Mouse (Mus musculus) hindbrain, embryonic 16.5 days (tissue): ENCODE measurements around the gene Tbc1d1. TPM values are rescaled to one million over a fixed set of nuclear protein-coding genes. Genes with fewer than 3 reads are reported as not detected.
"Not testable (repeated sequence)": the region's sequence is repeated elsewhere in the genome, so short reads cannot be mapped to it uniquely, and the experiment has no call there.

Source experiments
- ATAC-seq: fragments of 200-750 bp; cut with Nextera tagmentation; 2 replicates; pipeline ENCODE4 v1.8.0; 2017; ENCODE audit warnings: moderate TSS enrichment, moderate library complexity
- H3K27ac ChIP-seq: fragments of 300-500 bp; sonication (generic); 2 replicates; pipeline ENCODE4 v1.5.1; 2014; ENCODE audit warnings: low read depth, mild to moderate bottlenecking, control low read depth, low read length, moderate library complexity
- H3K27me3 ChIP-seq: fragments of 300-500 bp; sonication (generic); replicated peaks from 2 replicates; pipeline ENCODE4 v1.6.1; 2014; ENCODE audit warnings: low read length; ENCODE audit not compliant: control insufficient read depth, insufficient read depth
- H3K36me3 ChIP-seq: fragments of 300-500 bp; sonication (generic); 2 replicates; pipeline ENCODE4 v1.6.1; 2014; ENCODE audit warnings: mild to moderate bottlenecking, low read length, moderate library complexity, mixed read lengths; ENCODE audit not compliant: control insufficient read depth, insufficient read depth
- H3K4me1 ChIP-seq: fragments of 300-500 bp; sonication (generic); 2 replicates; pipeline ENCODE4 v1.6.1; 2014; ENCODE audit warnings: low read depth, low read length; ENCODE audit not compliant: control insufficient read depth, insufficient read depth
- H3K4me2 ChIP-seq: fragments of 300-500 bp; sonication (generic); 2 replicates; pipeline ENCODE4 v1.6.1; 2014; ENCODE audit warnings: mild to moderate bottlenecking, low read length, control low read depth, moderate library complexity
- H3K4me3 ChIP-seq: fragments of 300-500 bp; sonication (generic); 2 replicates; pipeline ENCODE4 v1.5.1; 2014; ENCODE audit warnings: mild to moderate bottlenecking, low read length, control low read depth, moderate library complexity
- H3K9ac ChIP-seq: fragments of 300-500 bp; sonication (generic); 2 replicates; pipeline ENCODE4 v1.6.1; 2014; ENCODE audit warnings: low read depth, mild to moderate bottlenecking, control low read depth, low read length, moderate library complexity
- H3K9me3 ChIP-seq: fragments of 300-500 bp; sonication (generic); 2 replicates; pipeline ENCODE4 v1.6.1; 2014; ENCODE audit warnings: mild to moderate bottlenecking, low read length, moderate library complexity; ENCODE audit not compliant: control insufficient read depth
- WGBS: fragments of 180-500 bp; shearing (Covaris S2); extraction: QIAGEN DNeasy Blood & Tissue Kit; methylation state at CpG from one replicate; pipeline ENCODE4 v1.1.7; 2014; 5-methylcytosine and 5-hydroxymethylcytosine counted together
- polyA plus RNA-seq: library from polyadenylated mRNA; unstranded; fragments of >200 nt; fragmentation: Nextera tagmentation; extraction: Ambion mirVana; gene quantifications from 2 replicates; pipeline ENCODE4 v1.2.1, GENCODE M21; 2015

Tbc1d1 gene
- polyA plus RNA-seq, 1 experiment from 2014 or later: 10.9 TPM

DNA sequence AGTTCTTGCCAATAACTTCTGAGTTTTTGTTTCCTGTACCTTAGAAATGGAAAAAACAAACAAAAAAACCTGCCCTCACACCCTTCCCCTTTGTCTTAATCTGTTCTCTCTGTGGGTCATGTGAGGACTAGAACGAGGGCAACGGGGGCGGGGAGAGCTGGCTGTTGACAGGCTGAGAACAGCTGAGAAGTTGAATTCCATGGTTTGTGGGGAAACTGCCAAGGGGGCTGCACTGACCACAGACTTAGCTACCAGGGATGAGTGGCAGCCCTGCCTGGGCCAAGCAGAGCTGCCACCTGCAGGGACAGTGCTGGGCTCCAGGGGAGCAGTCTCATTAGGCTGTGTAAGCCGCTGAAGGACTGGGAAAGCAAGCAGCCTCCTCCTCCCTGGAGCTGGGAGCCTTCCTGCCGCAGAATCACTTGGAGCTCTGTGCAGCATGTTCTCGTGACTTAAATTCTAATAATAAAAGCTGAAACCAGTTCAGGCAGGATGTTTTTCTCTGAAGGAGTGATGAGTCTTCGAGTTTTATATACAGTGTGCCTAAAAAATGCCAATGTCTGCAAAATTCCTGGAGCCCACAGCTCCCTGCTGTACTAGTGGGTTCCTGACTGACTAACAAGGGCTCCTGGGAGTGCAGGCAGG, 180.8 kb downstream of the Tbc1d1 start:
- H3K27me3 ChIP-seq: no peaks in the 10 kb centered on the region
- ATAC-seq: peak; percentile 90
- H3K4me3 ChIP-seq: no peak overlapping the region
- H3K27ac ChIP-seq: peak overlapping the region; percentile 57
- WGBS: 21% methylated on average over 7 of the region's 7 CpGs
- H3K9ac ChIP-seq: no peak overlapping the region
- H3K4me2 ChIP-seq: no peak overlapping the region
- H3K9me3 ChIP-seq: no peaks in the 10 kb centered on the region
- H3K36me3 ChIP-seq: no peaks in the 10 kb centered on the region
- H3K4me1 ChIP-seq: peaks cover 6% of the 10 kb centered on the region

DNA sequence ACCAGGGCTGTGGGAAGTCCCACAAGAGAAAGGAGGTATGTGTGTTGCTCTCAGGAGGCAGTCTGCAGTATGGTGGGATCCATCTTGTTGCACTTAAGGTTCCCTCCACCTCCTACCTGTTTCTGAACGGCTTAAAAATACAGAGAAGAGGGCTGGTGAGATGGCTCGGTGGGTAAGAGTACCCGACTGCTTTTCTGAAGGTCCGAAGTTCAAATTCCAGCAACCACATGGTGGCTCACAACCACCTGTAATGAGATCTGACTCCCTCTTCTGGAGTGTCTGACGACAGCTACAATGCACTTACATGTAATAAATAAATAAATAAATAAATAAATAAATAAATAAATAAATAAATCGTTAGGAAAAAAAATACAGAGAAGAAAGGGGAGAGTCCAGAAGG, 182.7 kb downstream of the Tbc1d1 start:
- not testable (repeated sequence) for H3K4me2 ChIP-seq, H3K9ac ChIP-seq, ATAC-seq, H3K4me3 ChIP-seq, H3K27ac ChIP-seq, H3K4me1 ChIP-seq, H3K36me3 ChIP-seq, H3K27me3 ChIP-seq, H3K9me3 ChIP-seq
- WGBS: 82% methylated on average over 6 of the region's 6 CpGs

DNA sequence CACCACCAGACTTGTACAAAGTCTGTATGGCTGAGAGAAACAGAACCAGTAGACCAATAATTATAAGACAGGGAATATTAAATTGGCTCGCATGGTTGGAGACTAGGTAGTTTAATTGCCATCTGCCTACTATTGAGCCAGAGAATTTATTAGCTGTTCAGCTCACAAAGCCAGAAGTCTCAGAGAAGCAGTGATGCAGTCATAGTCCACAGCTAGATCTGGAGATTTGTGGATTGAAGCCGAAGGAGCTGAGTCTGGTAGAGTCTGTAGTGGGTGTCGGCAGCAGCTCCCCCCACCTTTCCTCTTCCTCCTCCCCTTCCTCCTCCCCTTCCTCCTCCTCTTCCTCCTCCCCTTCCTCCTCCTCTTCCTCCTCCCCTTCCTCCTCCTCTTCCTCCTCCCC, 184.3 kb downstream of the Tbc1d1 start:
- H3K27me3 ChIP-seq: no peaks in the 10 kb centered on the region
- no peaks in the 10 kb centered on the region for H3K9me3 ChIP-seq
- H3K4me1 ChIP-seq: peaks cover 18% of the 10 kb centered on the region
- WGBS: 88% methylated on average over 3 of the region's 3 CpGs
- H3K36me3 ChIP-seq: no peaks in the 10 kb centered on the region
- ATAC-seq: no peak
- no peak overlapping the region for H3K27ac ChIP-seq
- H3K4me3 ChIP-seq: no peak overlapping the region
- no peak overlapping the region for H3K4me2 ChIP-seq
- H3K9ac ChIP-seq: no peak overlapping the region

DNA sequence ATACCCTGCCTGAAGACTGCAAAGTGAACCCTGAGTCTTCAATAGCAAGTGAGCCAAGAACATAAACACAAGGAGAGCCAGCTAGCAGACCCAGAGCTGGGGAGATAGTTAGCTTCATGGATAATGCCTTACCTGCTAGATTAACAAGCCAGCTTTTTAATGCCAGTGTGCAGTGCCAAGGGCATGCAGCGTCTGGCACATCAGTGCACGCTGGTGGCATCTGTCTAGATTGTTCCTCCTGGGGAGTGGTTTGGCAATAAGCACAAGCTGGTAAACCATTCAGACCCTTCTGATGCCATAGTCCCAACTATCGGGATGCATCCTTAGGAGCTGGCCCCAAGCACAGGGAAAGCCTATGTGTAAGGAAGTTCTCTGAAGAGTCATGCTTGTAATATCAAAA, 185.6 kb downstream of the Tbc1d1 start:
- Histone ChIP-seq H3K4me1 (peaks cover 21% of the 10 kb centered on the region), H3K27me3 (no peaks in the 10 kb centered on the region), H3K9ac (no peak overlapping the region), H3K27ac (no peak overlapping the region), H3K4me3 (no peak overlapping the region), H3K36me3 (no peaks in the 10 kb centered on the region), H3K9me3 (no peaks in the 10 kb centered on the region), H3K4me2 (no peak overlapping the region)
- no peak for ATAC-seq
- WGBS: 63% methylated on average over 3 of the region's 3 CpGs

DNA sequence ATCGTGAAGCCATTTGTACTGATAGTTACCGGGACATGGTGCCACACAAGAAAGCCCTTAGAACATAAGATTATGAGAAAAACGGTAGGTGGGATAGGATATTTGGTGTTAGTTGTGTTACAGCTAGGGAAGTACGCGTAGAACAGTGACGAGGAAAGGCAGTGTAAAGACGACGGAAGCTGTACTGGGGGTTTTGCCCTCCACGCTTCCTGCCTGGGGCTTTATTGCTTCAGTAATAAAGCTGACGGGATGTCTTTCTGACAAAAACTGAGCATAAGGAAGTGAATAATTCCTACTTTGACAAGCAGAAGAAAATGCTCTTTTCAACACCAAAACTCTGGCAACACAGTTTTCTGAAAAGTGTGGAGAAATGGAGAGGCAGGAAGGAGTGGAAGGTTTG, 186.0 kb downstream of the Tbc1d1 start:
- Histone ChIP-seq H3K4me1 (peaks cover 17% of the 10 kb centered on the region), H3K9me3 (no peaks in the 10 kb centered on the region), H3K9ac (no peak overlapping the region), H3K36me3 (no peaks in the 10 kb centered on the region), H3K27ac (no peak overlapping the region), H3K4me3 (no peak overlapping the region), H3K4me2 (no peak overlapping the region), H3K27me3 (no peaks in the 10 kb centered on the region)
- WGBS: 87% methylated on average over 10 of the region's 10 CpGs
- ATAC-seq: no peak

DNA sequence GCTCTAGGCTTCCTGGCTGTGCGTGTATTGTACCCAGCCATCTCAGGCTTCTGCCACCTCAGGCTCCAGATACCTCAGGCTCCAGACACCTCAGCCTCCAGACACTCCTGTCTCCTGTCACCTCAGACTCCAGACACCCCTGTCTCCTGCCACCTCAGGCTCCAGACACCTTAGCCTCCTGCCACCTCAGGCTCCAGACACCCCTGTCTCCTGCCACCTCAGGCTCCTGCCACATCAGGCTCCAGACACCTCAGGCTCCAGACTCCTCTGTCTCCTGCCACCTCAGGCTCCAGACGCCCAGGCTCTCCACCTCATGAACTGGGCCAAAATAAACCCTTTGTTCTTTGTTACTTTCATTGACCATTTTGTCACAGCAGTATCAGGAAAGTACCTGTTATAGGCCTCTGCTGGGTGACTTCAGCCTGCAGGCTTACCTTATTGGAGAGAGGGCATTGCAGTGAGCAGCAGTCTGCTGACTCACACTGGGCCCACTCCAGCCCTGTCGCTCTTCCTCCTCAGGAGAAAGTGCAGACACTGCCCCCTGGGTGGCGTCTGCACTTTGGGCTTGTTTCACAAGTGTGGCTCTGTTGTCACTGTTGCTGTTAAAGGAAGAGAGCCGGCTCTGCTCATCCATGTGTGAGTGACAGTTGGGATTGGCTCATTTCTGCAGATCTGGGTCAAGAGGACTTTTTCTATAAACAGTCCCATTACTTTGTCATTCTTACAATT, 188.0 kb downstream of the Tbc1d1 start:
- peak; percentile 45; the same call in 1 of the 2 replicates for ATAC-seq
- H3K36me3 ChIP-seq: no peaks in the 10 kb centered on the region

DNA sequence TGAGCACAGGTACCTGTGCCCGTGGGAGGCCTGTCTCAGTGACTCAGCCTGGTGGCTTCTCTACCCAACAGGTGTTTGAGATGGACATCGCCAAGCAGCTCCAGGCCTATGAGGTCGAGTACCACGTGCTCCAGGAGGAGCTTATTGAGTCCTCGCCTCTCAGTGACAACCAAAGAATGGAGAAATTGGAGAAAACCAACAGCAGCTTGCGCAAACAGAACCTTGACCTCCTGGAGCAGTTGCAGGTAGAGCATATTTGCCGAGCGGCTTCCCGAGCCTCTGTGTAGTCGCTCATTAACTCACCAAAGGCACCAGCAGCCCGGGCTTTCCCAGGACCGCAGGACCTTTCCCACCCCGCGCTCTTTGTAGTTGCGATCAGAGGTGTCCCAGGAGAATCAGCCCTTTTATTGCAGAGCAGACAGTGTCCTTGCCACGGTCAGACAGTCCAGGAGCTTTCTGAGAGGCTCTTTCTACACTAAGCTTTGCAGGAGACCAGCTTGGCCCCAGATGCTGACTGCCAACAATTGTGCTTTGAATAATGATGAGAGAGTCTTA, 189.2 kb downstream of the Tbc1d1 start:
- H3K9ac ChIP-seq: no peak overlapping the region; the same call in 1 of the 2 replicates
- ATAC-seq: peak; percentile 52
- H3K4me3 ChIP-seq: no peak overlapping the region
- H3K4me1 ChIP-seq: peaks cover 14% of the 10 kb centered on the region
- H3K9me3 ChIP-seq: no peaks in the 10 kb centered on the region
- H3K27me3 ChIP-seq: no peaks in the 10 kb centered on the region
- H3K27ac ChIP-seq: no peak overlapping the region; the same call in 1 of the 2 replicates
- WGBS: 52% methylated on average over 16 of the region's 16 CpGs
- H3K4me2 ChIP-seq: no peak overlapping the region
- no peaks in the 10 kb centered on the region for H3K36me3 ChIP-seq

More for the DNA sequence above, 188.0 kb downstream of the Tbc1d1 start:
- WGBS: 40% methylated on average over 5 of the region's 5 CpGs
- H3K9ac ChIP-seq: no peak overlapping the region
- peaks cover 14% of the 10 kb centered on the region for H3K4me1 ChIP-seq
- H3K27ac ChIP-seq: no peak overlapping the region
- H3K9me3 ChIP-seq: no peaks in the 10 kb centered on the region
- H3K4me3 ChIP-seq: no peak overlapping the region
- no peaks in the 10 kb centered on the region for H3K27me3 ChIP-seq
- H3K4me2 ChIP-seq: no peak overlapping the region

DNA sequence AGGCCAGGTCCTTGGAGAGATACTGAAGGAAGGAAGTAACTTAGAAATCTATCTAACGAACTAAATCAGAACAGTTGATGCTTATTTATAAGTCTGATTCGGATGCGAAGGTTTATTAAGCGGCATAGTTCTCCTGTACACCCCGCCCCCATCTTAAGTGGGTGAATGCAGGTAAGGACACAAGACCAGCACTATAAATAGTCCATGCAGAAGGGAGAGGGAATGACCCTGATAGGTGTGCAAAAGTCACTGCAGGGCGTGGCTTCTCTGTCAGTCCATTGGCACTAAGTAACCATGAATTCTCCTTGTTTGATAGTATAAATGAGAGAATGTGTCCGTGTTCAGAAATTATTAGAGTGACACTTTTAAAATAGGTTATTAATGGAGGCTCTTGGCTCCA, 189.7 kb downstream of the Tbc1d1 start:
- no peak overlapping the region for H3K4me3 ChIP-seq
- peaks cover 14% of the 10 kb centered on the region for H3K4me1 ChIP-seq
- no peak overlapping the region for H3K4me2 ChIP-seq
- 74% methylated on average over 7 of the region's 7 CpGs for WGBS
- H3K27ac ChIP-seq: no peak overlapping the region; the same call in 1 of the 2 replicates
- no peaks in the 10 kb centered on the region for H3K27me3 ChIP-seq
- no peak overlapping the region for H3K9ac ChIP-seq
- no peaks in the 10 kb centered on the region for H3K36me3 ChIP-seq
- H3K9me3 ChIP-seq: no peaks in the 10 kb centered on the region
- no peak for ATAC-seq

DNA sequence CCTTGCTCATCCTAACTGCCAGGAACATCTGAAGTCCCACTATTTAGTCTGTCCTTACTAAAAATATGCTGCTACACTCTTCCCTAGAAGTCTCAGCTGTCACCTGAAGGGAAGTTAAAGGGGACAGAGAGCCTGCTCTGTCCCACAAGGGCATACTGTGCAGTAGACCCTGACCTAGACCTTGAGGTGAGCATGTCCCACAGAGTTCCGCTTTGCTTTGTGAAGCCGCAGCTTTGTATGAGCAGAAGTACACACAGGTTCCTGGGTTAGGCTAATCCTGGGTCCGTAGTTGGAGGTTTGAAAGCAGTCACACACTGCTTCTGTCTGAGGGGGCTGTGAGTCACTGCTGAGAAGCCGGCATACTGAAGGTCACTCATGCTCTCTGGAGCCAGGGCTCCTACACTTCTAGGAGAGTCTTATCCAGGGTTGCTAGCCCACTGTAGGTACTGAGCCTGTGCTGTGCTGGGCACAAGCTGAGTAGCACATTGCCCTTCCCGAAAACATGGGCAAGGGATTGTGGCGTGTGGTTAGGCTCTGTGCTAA, 190.3 kb downstream of the Tbc1d1 start:
- no peak overlapping the region for H3K4me3 ChIP-seq
- H3K4me2 ChIP-seq: no peak overlapping the region
- H3K4me1 ChIP-seq: peaks cover 14% of the 10 kb centered on the region
- no peak overlapping the region for H3K9ac ChIP-seq
- no peaks in the 10 kb centered on the region for H3K27me3 ChIP-seq
- WGBS: 87% methylated on average over 6 of the region's 6 CpGs
- no peak overlapping the region for H3K27ac ChIP-seq
- no peaks in the 10 kb centered on the region for H3K9me3 ChIP-seq
- no peaks in the 10 kb centered on the region for H3K36me3 ChIP-seq
- ATAC-seq: no peak
